Mouse (Mus musculus): ENCODE measurements around the gene Fam181b. TPM values are rescaled to one million over a fixed set of nuclear protein-coding genes. Genes with fewer than 3 reads are reported as not detected.

Fam181b gene
- not detected in 2 replicates for total RNA-seq (2015; ENCODE audit: low replicate concordance)
- not detected in 2 replicates for total RNA-seq (2017; ENCODE audit: low replicate concordance)

- no peak for ATAC-seq (replicated peaks; ENCODE audit: low FRiP score, poor library complexity, severe bottlenecking)
These were observed at the start of gene Fam181b for GRCm38 (mm10) chr7:93079785-93080730. Fam181b (plus strand) TSS chr7:93079865.

GRCm38 (mm10) chr7:93037763-93038471, 41.7 kb upstream of the Fam181b start:
- no peak for ATAC-seq (replicated peaks; ENCODE audit: low FRiP score, poor library complexity, severe bottlenecking)

- ATAC-seq (replicated peaks; ENCODE audit: low FRiP score, poor library complexity, severe bottlenecking) = no peak
These were observed 41.2 kb upstream of the Fam181b start for GRCm38 (mm10) chr7:93038472-93038828.

- ATAC-seq (replicated peaks; ENCODE audit: low FRiP score, poor library complexity, severe bottlenecking) = no peak
These were observed 40.1 kb upstream of the Fam181b start for GRCm38 (mm10) chr7:93039542-93039941.

GRCm38 (mm10) chr7:93044359-93044758, 35.3 kb upstream of the Fam181b start:
- ATAC-seq (replicated peaks; ENCODE audit: low FRiP score, poor library complexity, severe bottlenecking) = no peak

GRCm38 (mm10) chr7:93044788-93045187, 34.9 kb upstream of the Fam181b start:
- no peak for ATAC-seq (replicated peaks; ENCODE audit: low FRiP score, poor library complexity, severe bottlenecking)

GRCm38 (mm10) chr7:93060831-93061230, 18.8 kb upstream of the Fam181b start:
- no peak for ATAC-seq (replicated peaks; ENCODE audit: low FRiP score, poor library complexity, severe bottlenecking)

GRCm38 (mm10) chr7:93061747-93062146, 17.9 kb upstream of the Fam181b start:
- ATAC-seq (replicated peaks; ENCODE audit: low FRiP score, poor library complexity, severe bottlenecking) = no peak

GRCm38 (mm10) chr7:93062189-93062588, 17.5 kb upstream of the Fam181b start:
- ATAC-seq (replicated peaks; ENCODE audit: low FRiP score, poor library complexity, severe bottlenecking) = no peak

GRCm38 (mm10) chr7:93067464-93068015, 12.1 kb upstream of the Fam181b start:
- no peak for ATAC-seq (replicated peaks; ENCODE audit: low FRiP score, poor library complexity, severe bottlenecking)

- no peak for ATAC-seq (replicated peaks; ENCODE audit: low FRiP score, poor library complexity, severe bottlenecking)
These were observed 3.2 kb upstream of the Fam181b start for GRCm38 (mm10) chr7:93076435-93076960.

- ATAC-seq (replicated peaks; ENCODE audit: low FRiP score, poor library complexity, severe bottlenecking) = no peak
These were observed 263 bp upstream of the Fam181b start for GRCm38 (mm10) chr7:93079420-93079784.

GRCm38 (mm10) chr7:93080731-93081430, 1.2 kb downstream of the Fam181b start:
- ATAC-seq (replicated peaks; ENCODE audit: low FRiP score, poor library complexity, severe bottlenecking) = no peak

- no peak for ATAC-seq (replicated peaks; ENCODE audit: low FRiP score, poor library complexity, severe bottlenecking)
These were observed 13.8 kb downstream of the Fam181b start for GRCm38 (mm10) chr7:93093371-93094058.

GRCm38 (mm10) chr7:93095511-93095910, 15.8 kb downstream of the Fam181b start:
- ATAC-seq (replicated peaks; ENCODE audit: low FRiP score, poor library complexity, severe bottlenecking) = no peak

GRCm38 (mm10) chr7:93104776-93105340, 25.2 kb downstream of the Fam181b start:
- no peak for ATAC-seq (replicated peaks; ENCODE audit: low FRiP score, poor library complexity, severe bottlenecking)

GRCm38 (mm10) chr7:93110370-93110965, 30.8 kb downstream of the Fam181b start:
- ATAC-seq (replicated peaks; ENCODE audit: low FRiP score, poor library complexity, severe bottlenecking) = no peak

- no peak for ATAC-seq (replicated peaks; ENCODE audit: low FRiP score, poor library complexity, severe bottlenecking)
These were observed 31.4 kb downstream of the Fam181b start for GRCm38 (mm10) chr7:93111056-93111455.
